Mouse (Mus musculus) heart, adult 2 months (tissue): ENCODE data around the gene Trarg1.
A peak's percentile ranks its signal among the peaks of the same experiment; 100 is the strongest.

Experiments
- CTCF ChIP-seq: fragments of 200-600 bp; IDR thresholded peaks from 2 replicates; pipeline ENCODE4 v1.8.1; 2022; ENCODE audit warnings: antibody characterized with exemption, mild to moderate bottlenecking, moderate library complexity
- EP300 ChIP-seq: fragments of 200-500 bp; IDR thresholded peaks from 2 replicates; pipeline ENCODE4 v1.6.1; 2011; ENCODE audit warnings: low read depth, low read length, control low read depth; ENCODE audit not compliant: insufficient read depth
- POLR2A ChIP-seq: fragments of 200-500 bp; IDR thresholded peaks from 2 replicates; pipeline ENCODE4 v1.6.1; 2011; ENCODE audit warnings: mild to moderate bottlenecking, low read depth, low read length, control low read depth; ENCODE audit not compliant: insufficient read depth

GRCm38 (mm10) chr11:76709625-76710452 lies 30.2 kb downstream of the Trarg1 start:
- no peak for TF ChIP-seq POLR2A
- no peak for TF ChIP-seq CTCF
- TF ChIP-seq EP300 = 0 out of 2 replicates have a peak, but pooled peaks have one; percentile 47
